Mouse (Mus musculus) T-helper 1 cell (primary cell): ENCODE results near the gene Adamts17.

Source experiments
- in situ Hi-C: fragments of 300-600 bp; cut with MboI, MseI; formaldehyde crosslinking; loops from one replicate; pipeline ENCODE4 v1.15.1; 2025; ENCODE audit warnings: high pct_unique_total_duplicates

Gene Adamts17

GRCm38 (mm10) chr7:66839463-66840007 lies at the start of gene Adamts17:
TSS of gene Adamts17 (plus strand) at chr7:66839735.
- in situ Hi-C loops: no loop called here

DNA sequence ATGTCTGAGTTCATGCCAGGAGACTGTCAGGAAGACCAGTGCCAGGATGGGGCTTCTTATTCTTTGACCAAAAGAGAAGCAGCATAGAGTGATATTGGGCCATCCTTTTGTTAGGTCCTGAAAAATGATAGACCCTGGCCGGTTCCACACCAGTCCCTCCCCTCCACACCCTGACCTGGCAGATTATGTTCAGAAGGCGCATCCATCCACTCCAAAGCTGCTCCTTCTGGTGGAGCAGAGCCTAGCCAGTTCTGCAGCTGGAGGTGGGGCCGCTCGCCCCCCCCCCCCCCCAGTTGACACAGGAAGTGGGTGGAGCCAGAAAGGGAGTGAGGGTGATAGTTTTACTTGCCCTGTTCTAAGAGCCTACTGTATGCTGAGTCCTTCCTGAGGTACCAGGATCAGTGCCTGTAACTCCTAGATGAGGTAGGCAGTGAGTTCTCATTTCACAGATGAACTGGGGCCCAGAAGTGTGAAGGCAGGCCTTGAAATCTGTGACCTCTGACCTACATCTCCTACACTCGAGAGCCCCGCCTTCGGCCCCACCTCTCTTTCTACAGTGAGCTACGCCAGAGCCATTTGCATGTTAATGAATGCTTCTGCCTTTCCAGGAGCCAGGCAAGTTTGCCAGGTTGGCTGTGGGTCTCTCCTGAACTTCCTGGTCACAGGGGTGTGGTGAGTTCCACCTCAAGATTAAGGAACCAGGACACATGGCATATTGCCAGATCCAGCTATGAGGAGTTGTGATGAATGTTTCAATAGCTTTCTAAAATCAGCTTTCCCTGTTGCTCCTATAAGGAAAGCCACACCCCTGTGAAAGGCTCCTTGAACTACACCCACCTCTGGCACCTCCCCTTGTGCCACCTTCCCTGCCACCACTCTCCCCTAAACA lies 49.4 kb upstream of the Adamts17 start:
- in situ Hi-C loops: no loop called here

- in situ Hi-C loops: no loop called here
These were observed 48.5 kb upstream of the Adamts17 start for GRCm38 (mm10) chr7:66791022-66791421.

DNA sequence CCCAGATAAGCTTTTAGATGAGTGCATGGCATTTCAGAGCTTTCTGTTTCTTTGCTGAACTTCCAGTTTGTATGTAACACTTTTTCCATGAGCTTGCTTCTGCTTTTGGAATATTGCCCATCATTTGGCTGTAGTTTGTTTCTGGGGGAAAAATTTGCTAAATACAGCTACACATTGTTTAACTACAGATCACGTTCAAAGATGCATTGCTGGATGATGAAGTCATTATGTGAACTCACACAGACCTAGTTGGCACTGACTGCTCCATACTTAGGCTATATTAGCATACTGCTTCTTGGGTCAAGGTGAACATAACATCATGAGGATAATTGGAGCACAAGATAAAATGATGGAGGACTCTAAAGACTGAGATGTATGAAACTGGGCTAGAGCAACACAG lies 42.6 kb upstream of the Adamts17 start:
- in situ Hi-C loops: no loop called here

GRCm38 (mm10) chr7:66797345-66797744 lies 42.2 kb upstream of the Adamts17 start:
- in situ Hi-C loops: no loop called here

DNA sequence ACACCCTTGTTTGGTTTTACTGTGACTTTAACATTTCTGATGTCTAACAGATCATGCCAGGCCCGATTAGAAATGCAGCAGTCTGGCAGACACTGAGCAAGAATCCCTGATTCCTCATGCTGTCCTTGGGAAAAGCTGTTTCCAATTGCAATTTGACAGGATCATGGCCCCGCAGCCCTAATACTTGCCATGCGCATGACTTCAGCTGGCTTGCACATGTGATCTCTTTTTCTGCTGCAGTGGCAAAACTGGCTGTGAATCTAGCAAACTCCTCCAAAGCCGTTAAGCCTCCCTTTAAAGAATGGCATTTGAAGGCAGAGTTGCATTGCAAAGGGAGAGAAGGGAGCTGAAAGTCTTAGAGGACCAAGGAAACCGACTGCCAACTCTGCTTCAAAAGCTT lies 40.7 kb upstream of the Adamts17 start:
- in situ Hi-C loops: no loop called here

DNA sequence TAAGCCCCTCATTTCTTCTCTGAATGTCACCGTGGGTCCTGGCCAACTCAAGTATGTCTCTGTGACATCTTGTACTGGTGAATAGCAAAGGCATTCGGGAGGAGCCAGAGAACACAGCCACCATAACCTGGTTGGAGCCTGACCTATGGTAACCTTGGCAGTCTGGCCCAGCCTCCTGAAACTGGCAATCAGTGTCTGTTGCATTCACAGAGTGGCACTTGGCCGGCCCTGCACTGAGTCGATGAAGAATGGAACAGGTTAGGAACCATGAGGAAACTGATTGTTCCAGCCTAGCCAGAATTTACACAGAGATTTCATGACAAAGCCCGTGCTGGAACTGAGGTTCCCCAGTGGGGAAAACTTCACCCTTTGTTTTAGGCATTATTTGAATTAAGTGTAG lies 38.8 kb upstream of the Adamts17 start:
- in situ Hi-C loops: no loop called here

DNA sequence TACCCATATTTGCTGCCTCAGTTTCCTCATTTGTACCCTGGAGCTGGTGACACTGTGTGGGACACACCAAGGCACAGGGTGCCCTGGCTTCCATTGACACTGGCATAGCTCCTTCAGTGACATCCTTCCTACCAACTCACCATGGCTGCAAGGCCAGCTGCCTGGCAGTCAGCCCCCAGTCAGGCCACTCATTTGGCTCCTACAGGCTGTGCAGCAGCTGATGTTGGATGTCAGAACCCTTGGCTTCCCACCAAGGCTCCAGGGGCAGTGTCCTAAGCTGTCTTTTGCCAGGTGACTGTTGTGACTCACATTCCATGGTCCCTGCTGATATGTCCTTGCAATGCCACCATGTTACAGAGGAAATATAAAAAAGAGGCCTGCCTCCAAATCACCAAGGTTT lies 37.8 kb upstream of the Adamts17 start:
- in situ Hi-C loops: no loop called here

- in situ Hi-C loops: no loop called here
These were observed 35.7 kb upstream of the Adamts17 start for GRCm38 (mm10) chr7:66803798-66804197.

- in situ Hi-C loops: no loop called here
These were observed 32.7 kb upstream of the Adamts17 start for GRCm38 (mm10) chr7:66806801-66807200.

GRCm38 (mm10) chr7:66810436-66810835 lies 29.1 kb upstream of the Adamts17 start:
- in situ Hi-C loops: loop anchor here (10.0 kb wide), 1 partner anchor 504 kb away; no protein-coding TSS in a partner anchor

DNA sequence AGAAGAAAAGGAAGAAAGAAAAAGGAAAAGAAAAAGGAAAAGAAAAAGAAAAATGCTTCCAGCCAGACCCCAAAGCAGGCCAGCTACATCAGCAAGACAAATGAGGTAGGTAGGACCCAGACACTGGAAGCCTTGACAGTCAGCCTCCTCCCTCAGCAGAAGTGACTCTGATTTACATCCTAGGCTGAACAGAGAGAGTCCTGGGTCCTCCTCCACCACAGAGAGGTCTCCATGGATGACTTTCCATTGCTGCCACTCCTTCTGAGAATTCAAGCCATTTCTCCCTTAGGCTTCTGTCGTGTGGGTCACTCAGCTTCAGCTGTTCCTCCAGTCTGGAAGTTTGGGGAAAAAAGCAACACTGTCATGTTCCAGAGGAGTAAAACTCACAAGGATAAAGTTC lies 28.2 kb upstream of the Adamts17 start:
- in situ Hi-C loops: loop anchor here (10.0 kb wide), 1 partner anchor 504 kb away; no protein-coding TSS in a partner anchor

- in situ Hi-C loops: loop anchor here (10.0 kb wide), 1 partner anchor 503 kb away; no protein-coding TSS in a partner anchor
These were observed 27.2 kb upstream of the Adamts17 start for GRCm38 (mm10) chr7:66812289-66812688.

DNA sequence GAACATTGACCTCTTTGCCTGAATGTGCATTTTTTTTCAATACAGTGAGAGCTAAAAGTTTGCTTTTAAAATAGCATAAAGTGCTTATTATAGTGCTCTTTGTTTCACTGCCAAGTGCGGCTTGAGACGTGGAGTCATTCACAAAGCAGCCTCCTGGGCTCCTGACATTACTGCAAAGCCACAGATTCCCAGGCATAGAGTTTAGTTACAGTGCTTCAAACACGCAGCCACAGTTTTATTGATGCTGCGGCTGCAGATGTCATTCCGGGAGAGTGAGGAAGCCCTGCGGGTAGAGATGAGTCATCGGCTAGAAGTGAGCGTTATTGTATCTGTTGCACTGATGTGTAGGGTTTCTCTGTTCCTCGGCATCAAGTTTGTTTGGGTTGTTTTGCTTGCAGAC lies 26.8 kb upstream of the Adamts17 start:
- in situ Hi-C loops: loop anchor here (10.0 kb wide), 1 partner anchor 502 kb away; no protein-coding TSS in a partner anchor

- in situ Hi-C loops: loop anchor here (10.0 kb wide), 1 partner anchor 502 kb away; no protein-coding TSS in a partner anchor
These were observed 26.4 kb upstream of the Adamts17 start for GRCm38 (mm10) chr7:66813172-66813571.

- in situ Hi-C loops: loop anchor here (10.0 kb wide), 1 partner anchor 499 kb away; no protein-coding TSS in a partner anchor
These were observed 24.0 kb upstream of the Adamts17 start for GRCm38 (mm10) chr7:66815526-66815925.

GRCm38 (mm10) chr7:66820034-66820433 lies 19.5 kb upstream of the Adamts17 start:
- in situ Hi-C loops: loop anchor here (5.0 kb wide), 2 partner anchors 377 to 817 kb away; no protein-coding TSS in a partner anchor

DNA sequence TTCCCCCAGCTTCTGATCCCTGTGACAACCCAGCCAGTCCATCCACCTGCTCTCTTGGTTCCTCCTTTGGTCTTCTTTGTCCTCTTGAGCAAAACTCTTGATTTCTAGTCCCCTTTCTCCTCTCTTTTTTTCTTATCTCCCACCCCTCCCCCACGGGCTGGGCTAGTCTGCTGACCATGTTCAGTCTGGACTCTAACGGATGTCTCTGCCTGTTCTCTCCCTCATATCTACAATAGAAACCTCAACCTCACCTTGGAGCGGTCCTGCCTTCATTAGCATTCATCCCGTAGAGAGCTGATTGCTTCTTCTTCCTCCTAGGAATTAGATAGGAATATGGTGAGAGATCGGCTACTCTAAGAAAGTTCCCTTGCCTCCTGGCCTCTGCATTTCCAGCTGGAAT lies 8.7 kb upstream of the Adamts17 start:
- in situ Hi-C loops: no loop called here

DNA sequence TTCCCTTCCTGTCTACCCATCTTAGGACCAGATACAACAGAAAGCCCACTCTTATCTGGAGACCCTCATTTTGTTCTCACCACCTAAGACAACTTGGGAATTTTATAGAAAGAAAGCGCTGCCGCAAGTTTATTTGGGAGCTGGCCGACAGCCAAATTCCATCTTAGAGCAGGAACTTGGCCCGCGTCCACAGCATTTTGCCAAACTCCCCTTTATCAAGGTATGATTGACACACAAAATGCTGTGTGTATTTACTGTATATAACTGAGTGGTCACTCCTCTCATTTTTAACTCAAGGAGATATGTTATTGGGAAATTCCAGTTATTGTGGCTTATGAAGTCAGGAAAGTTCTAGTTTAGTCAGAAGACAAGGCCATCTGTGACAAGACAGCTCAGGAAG lies 8.2 kb upstream of the Adamts17 start:
- in situ Hi-C loops: no loop called here

DNA sequence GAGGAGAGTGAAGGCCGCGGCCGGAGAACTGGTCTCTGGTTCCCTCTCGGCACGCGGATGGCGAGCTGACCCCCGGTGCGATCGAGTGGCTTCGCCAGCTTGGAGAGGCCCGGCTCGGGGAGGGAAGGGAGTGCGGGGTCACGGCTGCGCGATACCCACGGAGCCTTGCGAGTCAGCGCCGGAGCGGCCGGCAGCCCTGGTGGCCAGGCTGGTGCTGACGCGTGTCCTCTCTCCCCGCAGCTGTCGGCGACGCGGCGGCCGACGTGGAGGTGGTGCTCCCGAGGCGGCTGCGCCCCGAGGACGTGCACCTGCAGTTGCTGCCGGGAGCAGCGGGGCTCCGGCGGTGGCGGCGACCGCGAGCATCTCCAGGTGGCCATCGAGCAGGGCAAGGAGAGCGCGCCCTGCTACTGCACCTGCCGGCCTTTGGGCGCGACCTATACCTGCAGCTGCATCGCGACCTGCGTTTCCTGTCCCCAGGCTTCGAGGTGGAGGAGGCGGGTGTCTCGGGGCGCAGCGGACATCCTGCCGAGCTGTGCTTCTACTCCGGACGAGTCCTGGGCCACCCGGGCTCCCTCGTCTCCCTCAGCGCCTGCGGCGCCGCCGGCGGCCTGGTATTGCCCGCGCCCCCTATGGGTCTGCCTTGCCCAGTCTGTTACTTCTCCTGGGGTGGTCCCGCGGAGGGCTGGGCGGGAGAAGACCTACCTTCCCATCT lies 629 bp downstream of the Adamts17 start:
- in situ Hi-C loops: no loop called here

GRCm38 (mm10) chr7:66841165-66841564 lies 1.6 kb downstream of the Adamts17 start:
- in situ Hi-C loops: no loop called here

GRCm38 (mm10) chr7:66842021-66842420 lies 2.5 kb downstream of the Adamts17 start:
- in situ Hi-C loops: no loop called here
